ENCODE assay signal across 8 mouse cellular contexts in the genomic region with DNA sequence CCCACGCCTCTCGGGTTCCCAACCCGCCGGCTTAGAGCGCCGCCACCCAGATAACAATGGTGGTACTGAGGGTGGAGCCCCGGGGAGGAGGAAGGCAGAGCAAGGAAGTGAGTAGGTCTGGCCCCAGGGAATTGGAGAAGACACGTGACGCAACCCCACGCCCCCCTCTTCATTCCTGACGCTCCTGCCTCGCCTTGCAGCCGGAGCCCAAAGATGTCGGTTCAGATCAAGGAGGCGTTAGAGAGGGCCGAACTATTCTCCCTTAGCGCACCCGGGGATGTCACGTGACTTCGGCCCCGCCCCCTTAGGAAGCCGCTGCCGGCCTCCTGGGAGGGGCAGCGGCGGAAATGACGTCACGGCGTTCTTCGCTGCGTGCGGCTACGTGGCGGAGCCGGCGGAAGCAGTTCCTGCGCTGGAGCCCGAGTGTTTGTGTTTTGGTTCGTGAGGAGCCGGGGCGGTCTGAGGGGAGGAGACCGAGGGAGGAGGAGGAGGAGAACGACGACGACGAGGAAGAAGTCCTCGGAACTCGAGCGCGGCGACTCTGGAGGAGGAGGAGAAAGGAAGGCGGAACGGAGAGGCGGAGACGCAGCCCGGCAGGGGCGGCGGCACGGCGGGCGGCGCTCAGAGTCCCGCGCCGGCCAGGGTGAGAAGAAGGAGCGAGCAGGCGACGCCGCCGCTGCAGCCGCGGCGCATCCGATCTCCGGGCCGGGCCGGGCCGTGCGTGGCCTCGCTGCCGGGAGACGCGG. TPM values are rescaled to one million over a fixed set of nuclear protein-coding genes. Genes with fewer than 3 reads are reported as not detected.
DNase-seq lines count a peak whose midpoint lies in the region; ATAC-seq and TF ChIP-seq lines count a peak whose summit lies in the region.

TSS of gene Rab5a (plus strand) at position 377 of the 746 bp plus-strand sequence.

- H3K4me2 ChIP-seq in kidney, embryonic 14.5 days (replicated peaks; ENCODE audit: low read depth, low read length), result peak within 1 kb of the TSS; percentile 76
- H3K4me2 ChIP-seq in limb, embryonic 15.5 days, result peak within 1 kb of the TSS; percentile 70

- under 1% methylated on average over 81 of the region's 82 CpGs for WGBS in kidney, embryonic 14.5 days
- WGBS in limb, embryonic 15.5 days, result under 1% methylated on average over 76 of the region's 82 CpGs

- peak within 1 kb of the TSS; percentile 76 for H3K4me3 ChIP-seq in bone marrow macrophage, adult 2 months (ENCODE audit: insufficient read depth, low read length)
- peak within 1 kb of the TSS; percentile 97 for H3K4me3 ChIP-seq in embryonic fibroblast, embryonic 13.5 days (ENCODE audit: insufficient read depth, low read length)
- H3K4me3 ChIP-seq in kidney, embryonic 14.5 days (ENCODE audit: low read length), result peak within 1 kb of the TSS; percentile 93
- peak within 1 kb of the TSS; percentile 97 for H3K4me3 ChIP-seq in limb, embryonic 15.5 days

- peaks cover 25% of the 10 kb centered on the region for H3K4me1 ChIP-seq in bone marrow macrophage, adult 2 months (ENCODE audit: control insufficient read depth, insufficient read depth, low read length)
- peaks cover 4% of the 10 kb centered on the region for H3K4me1 ChIP-seq in embryonic fibroblast, embryonic 13.5 days (ENCODE audit: control insufficient read depth, insufficient read depth, low read length)
- H3K4me1 ChIP-seq in kidney, embryonic 14.5 days (ENCODE audit: control insufficient read depth, insufficient read depth, low read length), result peaks cover 12% of the 10 kb centered on the region; the same call in 1 of the 2 replicates
- peaks cover 14% of the 10 kb centered on the region; the same call in 1 of the 2 replicates for H3K4me1 ChIP-seq in limb, embryonic 15.5 days

- peak within 1 kb of the TSS; percentile 88 for H3K27ac ChIP-seq in bone marrow macrophage, adult 2 months (ENCODE audit: insufficient read depth, low read depth, low read length)
- peak within 1 kb of the TSS; percentile 97 for H3K27ac ChIP-seq in embryonic fibroblast, embryonic 13.5 days (ENCODE audit: insufficient read depth, low read length)
- H3K27ac ChIP-seq in kidney, embryonic 14.5 days (ENCODE audit: low read depth, low read length), result peak within 1 kb of the TSS; percentile 99
- peak within 1 kb of the TSS; percentile 99 for H3K27ac ChIP-seq in limb, embryonic 15.5 days

- H3K9me3 ChIP-seq in kidney, embryonic 14.5 days (ENCODE audit: control insufficient read depth, low read length), result no peaks in the 10 kb centered on the region
- H3K9me3 ChIP-seq in limb, embryonic 15.5 days, result no peaks in the 10 kb centered on the region

- no peak for TF ChIP-seq CTCF in bone marrow macrophage, adult 2 months (IDR thresholded peaks at IDR 0.05; ENCODE audit: low read depth, low read length)
- TF ChIP-seq CTCF in embryonic fibroblast, embryonic 13.5 days (IDR thresholded peaks at IDR 0.05; ENCODE audit: borderline replicate concordance, insufficient read depth, low read length), result no peak

- peak within 1 kb of the TSS; percentile 93 for H3K9ac ChIP-seq in kidney, embryonic 14.5 days (ENCODE audit: low read depth, low read length)
- H3K9ac ChIP-seq in limb, embryonic 15.5 days, result peak within 1 kb of the TSS; percentile 98

- ATAC-seq in kidney, embryonic 14.5 days (ENCODE audit: low FRiP score, low TSS enrichment), result peak; percentile 97
- ATAC-seq in limb, embryonic 15.5 days (ENCODE audit: insufficient number of reproducible peaks, low FRiP score, low TSS enrichment, low read depth), result peak; percentile 97

- H3K27me3 ChIP-seq in kidney, embryonic 14.5 days (ENCODE audit: control insufficient read depth, insufficient read depth, low read length), result no peaks in the 10 kb centered on the region
- H3K27me3 ChIP-seq in limb, embryonic 15.5 days, result no peaks in the 10 kb centered on the region

- H3K36me3 ChIP-seq in kidney, embryonic 14.5 days (ENCODE audit: control insufficient read depth, insufficient read depth, low read length), result peaks cover under 1% of the 10 kb centered on the region
- no peaks in the 10 kb centered on the region for H3K36me3 ChIP-seq in limb, embryonic 15.5 days

- no peak for TF ChIP-seq POLR2A in bone marrow macrophage, adult 2 months (IDR thresholded peaks at IDR 0.05; ENCODE audit: borderline replicate concordance, low read depth, low read length)
- TF ChIP-seq POLR2A in embryonic fibroblast, embryonic 13.5 days (IDR thresholded peaks at IDR 0.05; ENCODE audit: low read depth, low read length), result peak; percentile 93

- peak; percentile 98 for DNase-seq in A20 (ENCODE audit: low read depth, low spot score)
- peak; percentile 100 for DNase-seq in heart, adult 9 months (ENCODE audit: low spot score in 2 of 2)
- peak; percentile 99 for DNase-seq in monocyte, adult 2 months (ENCODE audit: low read depth in 1 of 2, low spot score in 2 of 2)
- DNase-seq in spleen, postnatal 36 days (ENCODE audit: low spot score in 2 of 2), result peak; percentile 98 to 99

RNA-seq across cellular contexts. Expression of gene Rab5a, which starts in this region (rescaled TPM):
- polyA plus RNA-seq in bone marrow macrophage, adult 2 months (2012; ENCODE audit: insufficient read depth, insufficient read length, missing spikeins), result 68.4 and 70.5 TPM in 2 replicates
- polyA plus RNA-seq in embryonic fibroblast, embryonic 13.5 days (2011; ENCODE audit: insufficient read length, low read depth, missing spikeins), result 68.7 and 72.6 TPM in 2 replicates
- polyA plus RNA-seq in kidney, embryonic 14.5 days (2014; fragmentation: Nextera tagmentation; extraction: Ambion mirVana), result 66.0 and 90.0 TPM in 2 replicates
- polyA plus RNA-seq in limb, embryonic 15.5 days (2015; fragmentation: Nextera tagmentation; extraction: Ambion mirVana), result 87.3 and 91.6 TPM in 2 replicates

Comparison
In these comparisons a context has a peak if more than half of its experiments do, and no peak if none do; other contexts are left out.
1. Peak in every context shown above with its lines: DNase-seq, ATAC-seq, H3K4me3 ChIP-seq and H3K27ac ChIP-seq.